Mouse (Mus musculus) heart, embryonic 15.5 days (tissue): ENCODE data around the gene Ctr9. TPM values are rescaled to one million over a fixed set of nuclear protein-coding genes. Genes with fewer than 3 reads are reported as not detected.

Source experiments
- ATAC-seq: fragments of 200-750 bp; cut with Nextera tagmentation; replicated peaks from 2 replicates; pipeline ENCODE4 v1.8.0; 2017; ENCODE audit warnings: low read depth, moderate TSS enrichment; ENCODE audit not compliant: insufficient number of reproducible peaks, insufficient read depth, low FRiP score
- H3K27ac ChIP-seq: fragments of 300-500 bp; sonication (generic); 2 replicates; pipeline ENCODE4 v1.5.1; 2015; ENCODE audit warnings: mild to moderate bottlenecking, inconsistent platforms
- H3K27me3 ChIP-seq: fragments of 300-500 bp; sonication (generic); 2 replicates; pipeline ENCODE4 v1.6.1; 2015; ENCODE audit warnings: inconsistent platforms
- H3K36me3 ChIP-seq: fragments of 300-500 bp; sonication (generic); 2 replicates; pipeline ENCODE4 v1.6.1; 2015; ENCODE audit warnings: mild to moderate bottlenecking, inconsistent platforms
- H3K4me1 ChIP-seq: fragments of 300-500 bp; sonication (generic); replicated peaks from 2 replicates; pipeline ENCODE4 v1.6.1; 2015; ENCODE audit warnings: inconsistent platforms
- H3K4me2 ChIP-seq: fragments of 300-500 bp; sonication (generic); 2 replicates; pipeline ENCODE4 v1.6.1; 2015; ENCODE audit warnings: inconsistent platforms, mild to moderate bottlenecking, moderate library complexity
- H3K4me3 ChIP-seq: fragments of 300-500 bp; sonication (generic); 2 replicates; pipeline ENCODE4 v1.5.1; 2015; ENCODE audit warnings: mild to moderate bottlenecking, inconsistent platforms
- H3K9ac ChIP-seq: fragments of 300-500 bp; sonication (generic); 2 replicates; pipeline ENCODE4 v1.6.1; 2015; ENCODE audit warnings: mild to moderate bottlenecking, inconsistent platforms
- H3K9me3 ChIP-seq: fragments of 300-500 bp; sonication (generic); replicated peaks from 2 replicates; pipeline ENCODE4 v1.6.1; 2016; ENCODE audit warnings: inconsistent platforms
- WGBS: fragments of 180-500 bp; shearing (Covaris S2); methylation state at CpG from one replicate; pipeline ENCODE4 v1.1.7; 2015; ENCODE audit warnings: mixed read lengths; 5-methylcytosine and 5-hydroxymethylcytosine counted together
- polyA plus RNA-seq: library from polyadenylated mRNA; unstranded; fragments of >200 nt; fragmentation: Nextera tagmentation; extraction: Ambion mirVana; gene quantifications from 2 replicates; pipeline ENCODE4 v1.2.1, GENCODE M21; 2015

Gene Ctr9
- polyA plus RNA-seq, 1 experiment from 2014 or later = 38.9 TPM

GRCm38 (mm10) chr7:111049652-111050421 lies 21.1 kb downstream of the Ctr9 start:
- ATAC-seq = no peak; the same call in 1 of the 2 replicates

DNA sequence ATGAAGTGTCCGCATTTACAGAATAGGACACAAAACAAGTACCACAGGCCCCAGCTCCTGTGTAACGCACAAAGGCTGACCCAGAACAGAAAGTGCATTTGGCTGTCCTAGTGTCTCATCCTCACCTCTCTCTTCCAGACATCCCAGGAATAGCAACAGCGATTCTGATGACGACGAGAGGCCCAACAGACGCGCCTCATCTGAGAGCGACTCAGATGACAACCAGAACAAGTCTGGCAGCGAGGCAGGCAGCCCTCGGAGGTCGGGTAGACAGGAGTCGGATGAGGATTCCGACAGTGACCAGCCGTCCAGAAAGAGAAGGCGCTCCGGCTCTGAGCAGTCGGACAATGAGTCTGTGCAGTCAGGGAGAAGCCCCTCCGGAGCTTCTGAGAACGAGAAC lies 26.5 kb downstream of the Ctr9 start:
- Histone ChIP-seq H3K27ac (peak overlapping the region; percentile 79), H3K4me3 (no peak overlapping the region), H3K9ac (no peak overlapping the region), H3K27me3 (no peaks in the 10 kb centered on the region), H3K9me3 (no peaks in the 10 kb centered on the region), H3K4me2 (0 out of 2 replicates have a peak overlapping the region, but pooled peaks have one; percentile 2), H3K36me3 (peaks cover 52% of the 10 kb centered on the region), H3K4me1 (peaks cover 25% of the 10 kb centered on the region)
- WGBS = 42% methylated on average over 19 of the region's 19 CpGs
- peak; percentile 64; the same call in 1 of the 2 replicates for ATAC-seq

More at GRCm38 (mm10) chr7:111049652-111050421, 21.1 kb downstream of the Ctr9 start:
- H3K4me1 ChIP-seq = peaks cover 11% of the 10 kb centered on the region
- no peaks in the 10 kb centered on the region for H3K9me3 ChIP-seq
- H3K9ac ChIP-seq = no peak overlapping the region
- peaks cover 97% of the 10 kb centered on the region for H3K36me3 ChIP-seq
- no peaks in the 10 kb centered on the region for H3K27me3 ChIP-seq
- WGBS = 54% methylated on average over 6 of the region's 6 CpGs
- no peak overlapping the region for H3K4me2 ChIP-seq
- H3K4me3 ChIP-seq = no peak overlapping the region
- no peak overlapping the region for H3K27ac ChIP-seq

DNA sequence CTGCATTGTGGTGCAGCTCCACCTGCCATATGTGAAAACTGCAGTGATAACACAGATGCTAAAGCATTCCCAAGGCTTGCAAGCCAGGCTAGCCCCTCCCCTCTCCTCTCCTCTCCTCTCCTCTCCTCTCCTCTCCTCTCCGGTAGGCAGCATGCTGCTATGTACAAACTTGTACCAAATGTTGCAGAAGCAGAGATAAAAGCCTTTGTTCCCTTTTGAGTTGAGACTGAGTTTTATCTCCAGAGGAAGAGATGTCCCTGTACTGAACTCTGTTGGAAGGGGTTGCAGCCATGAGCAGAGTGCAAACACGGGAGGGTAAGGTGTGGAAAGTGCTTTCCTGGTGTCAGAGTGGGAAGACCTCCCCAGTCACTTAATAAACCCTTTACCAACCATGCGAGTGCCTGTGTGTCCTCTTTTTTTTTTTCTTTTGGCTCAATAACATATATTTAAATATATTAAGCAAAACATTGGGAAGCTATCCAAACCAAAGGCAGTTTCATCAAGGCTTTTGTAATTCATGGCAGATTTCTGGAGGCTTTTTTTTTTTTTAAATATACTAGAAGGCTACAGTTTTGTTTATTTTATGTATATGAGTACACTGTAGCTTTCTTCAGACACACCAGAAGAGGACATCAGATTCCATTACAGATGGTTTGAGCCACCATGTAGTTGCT lies 27.4 kb downstream of the Ctr9 start:
- H3K4me3 ChIP-seq = no peak overlapping the region
- no peak overlapping the region for H3K9ac ChIP-seq
- H3K36me3 ChIP-seq = peaks cover 43% of the 10 kb centered on the region
- H3K4me2 ChIP-seq = no peak overlapping the region
- WGBS = 31% methylated on average over 3 of the region's 3 CpGs
- peaks cover 25% of the 10 kb centered on the region for H3K4me1 ChIP-seq
- no peaks in the 10 kb centered on the region for H3K9me3 ChIP-seq
- no peaks in the 10 kb centered on the region for H3K27me3 ChIP-seq
- no peak; the same call in 1 of the 2 replicates for ATAC-seq
- peak overlapping the region; percentile 79 for H3K27ac ChIP-seq

- H3K4me1 ChIP-seq = peaks cover 17% of the 10 kb centered on the region
- H3K4me2 ChIP-seq = no peak overlapping the region
- H3K9me3 ChIP-seq = no peaks in the 10 kb centered on the region
- 72% methylated on average over 5 of the region's 5 CpGs for WGBS
- no peak overlapping the region for H3K27ac ChIP-seq
- H3K36me3 ChIP-seq = peaks cover 10% of the 10 kb centered on the region; the same call in 1 of the 2 replicates
- ATAC-seq = no peak
- H3K27me3 ChIP-seq = no peaks in the 10 kb centered on the region
- no peak overlapping the region for H3K4me3 ChIP-seq
- H3K9ac ChIP-seq = no peak overlapping the region
Measured at GRCm38 (mm10) chr7:111059527-111059926, 30.8 kb downstream of the Ctr9 start.

DNA sequence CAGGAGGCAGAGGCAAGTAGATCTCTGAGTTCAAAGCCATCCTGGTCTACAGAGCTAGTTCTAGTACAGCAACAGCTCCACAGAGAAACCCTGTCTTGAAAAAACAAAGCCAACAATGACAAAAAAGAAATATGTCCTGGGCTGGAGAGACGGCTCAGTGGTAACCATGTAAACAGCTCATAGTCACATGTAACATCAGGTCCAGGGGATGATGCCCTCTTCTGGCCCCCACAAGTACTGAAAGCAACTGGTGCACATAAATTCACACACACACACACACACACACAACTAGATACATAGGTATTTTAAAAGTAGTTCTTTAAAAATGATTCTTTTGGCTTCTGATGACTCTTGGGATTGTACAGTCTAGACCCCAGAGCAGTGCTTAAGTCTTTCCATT lies 34.2 kb downstream of the Ctr9 start:
- Histone ChIP-seq H3K9ac (no peak overlapping the region), H3K9me3 (0 out of 2 replicates have a peak, but pooled peaks cover 3% of the 10 kb centered on the region), H3K4me2 (no peak overlapping the region), H3K27me3 (no peaks in the 10 kb centered on the region), H3K27ac (no peak overlapping the region), H3K4me3 (no peak overlapping the region), H3K4me1 (no peaks in the 10 kb centered on the region), H3K36me3 (peaks cover 6% of the 10 kb centered on the region)
- no peak for ATAC-seq
- WGBS = 95% methylated on average over 1 of the region's 1 CpGs

DNA sequence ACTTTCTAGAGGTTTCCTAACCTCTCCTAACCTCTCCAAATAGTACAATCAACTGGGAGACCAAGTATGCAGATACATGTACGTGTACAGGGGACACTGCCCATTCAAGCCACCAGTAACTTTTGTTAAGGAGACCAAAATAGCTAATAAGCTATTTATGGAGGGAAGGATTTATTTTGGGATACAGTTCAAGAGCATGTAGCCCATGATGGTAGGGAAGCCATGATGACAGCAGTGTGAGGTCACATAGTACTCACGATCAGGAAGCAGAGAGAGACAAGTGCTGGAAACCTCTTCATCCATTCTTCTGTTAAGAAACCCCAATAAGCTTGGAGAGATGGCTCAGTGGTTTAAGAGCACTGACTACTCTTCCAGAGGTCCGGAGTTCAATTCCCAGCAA lies 39.4 kb downstream of the Ctr9 start:
- ATAC-seq = 0 out of 2 replicates have a peak, but pooled peaks have one; percentile 22
- peaks cover 56% of the 10 kb centered on the region for H3K36me3 ChIP-seq
- WGBS = 70% methylated on average over 3 of the region's 3 CpGs

GRCm38 (mm10) chr7:111069439-111070166 lies 40.9 kb downstream of the Ctr9 start:
- Histone ChIP-seq H3K27ac (peak overlapping the region; percentile 9; the same call in 1 of the 2 replicates), H3K36me3 (peaks cover 68% of the 10 kb centered on the region), H3K9ac (no peak overlapping the region), H3K9me3 (0 out of 2 replicates have a peak, but pooled peaks cover 3% of the 10 kb centered on the region), H3K27me3 (no peaks in the 10 kb centered on the region), H3K4me2 (no peak overlapping the region), H3K4me3 (no peak overlapping the region), H3K4me1 (peaks cover 8% of the 10 kb centered on the region; the same call in 1 of the 2 replicates)
- WGBS = 91% methylated on average over 7 of the region's 7 CpGs
- ATAC-seq = 0 out of 2 replicates have a peak, but pooled peaks have one; percentile 14

More for the DNA sequence above, 39.4 kb downstream of the Ctr9 start:
- Histone ChIP-seq H3K4me2 (no peak overlapping the region), H3K9ac (no peak overlapping the region), H3K4me1 (no peaks in the 10 kb centered on the region), H3K4me3 (no peak overlapping the region), H3K27ac (no peak overlapping the region), H3K27me3 (no peaks in the 10 kb centered on the region), H3K9me3 (0 out of 2 replicates have a peak, but pooled peaks cover 3% of the 10 kb centered on the region)

- Histone ChIP-seq H3K9ac (no peak overlapping the region), H3K27me3 (no peaks in the 10 kb centered on the region), H3K9me3 (0 out of 2 replicates have a peak, but pooled peaks cover 3% of the 10 kb centered on the region), H3K4me2 (no peak overlapping the region), H3K4me1 (peaks cover 10% of the 10 kb centered on the region), H3K27ac (no peak overlapping the region), H3K36me3 (peaks cover 73% of the 10 kb centered on the region), H3K4me3 (no peak overlapping the region)
- ATAC-seq = no peak
- WGBS = 92% methylated on average over 2 of the region's 2 CpGs
Measured at GRCm38 (mm10) chr7:111070167-111070496, 41.4 kb downstream of the Ctr9 start.

DNA sequence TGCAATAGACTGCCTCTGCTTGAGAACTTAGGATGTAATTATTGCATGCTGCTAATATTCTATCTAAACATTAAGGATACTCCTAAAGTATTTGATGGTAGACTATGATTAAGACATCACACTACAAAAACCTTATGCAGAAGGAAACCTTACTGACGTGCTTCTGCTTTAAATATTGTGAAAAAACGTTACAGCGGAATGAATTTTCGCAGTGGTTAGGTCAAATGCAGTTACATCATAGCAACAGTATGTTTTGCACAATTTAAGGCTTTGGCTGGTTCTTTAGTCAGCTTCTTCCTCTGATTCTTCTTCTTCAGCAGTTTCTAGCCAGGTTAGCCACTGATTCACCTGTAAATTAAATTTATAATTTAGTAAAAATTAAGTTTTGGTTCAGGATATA lies 43.7 kb downstream of the Ctr9 start:
- peaks cover 27% of the 10 kb centered on the region for H3K4me1 ChIP-seq
- no peaks in the 10 kb centered on the region for H3K27me3 ChIP-seq
- 89% methylated on average over 4 of the region's 4 CpGs for WGBS
- H3K9me3 ChIP-seq = 0 out of 2 replicates have a peak, but pooled peaks cover 3% of the 10 kb centered on the region
- no peak overlapping the region for H3K4me2 ChIP-seq
- no peak overlapping the region for H3K27ac ChIP-seq
- H3K36me3 ChIP-seq = peaks cover 92% of the 10 kb centered on the region
- no peak overlapping the region for H3K9ac ChIP-seq
- H3K4me3 ChIP-seq = no peak overlapping the region
- ATAC-seq = no peak

GRCm38 (mm10) chr7:111075288-111075687 lies 46.5 kb downstream of the Ctr9 start:
- WGBS = 43% methylated on average over 4 of the region's 4 CpGs
- no peaks in the 10 kb centered on the region for H3K9me3 ChIP-seq
- no peak overlapping the region for H3K4me2 ChIP-seq
- H3K4me3 ChIP-seq = no peak overlapping the region
- H3K27me3 ChIP-seq = no peaks in the 10 kb centered on the region
- peaks cover 49% of the 10 kb centered on the region for H3K4me1 ChIP-seq
- no peak overlapping the region for H3K9ac ChIP-seq
- peaks cover 91% of the 10 kb centered on the region for H3K36me3 ChIP-seq
- peak overlapping the region; percentile 57 for H3K27ac ChIP-seq
- ATAC-seq = no peak; the same call in 1 of the 2 replicates

- H3K4me2 ChIP-seq = no peak overlapping the region
- peaks cover 77% of the 10 kb centered on the region for H3K36me3 ChIP-seq
- H3K4me1 ChIP-seq = peaks cover 60% of the 10 kb centered on the region
- no peak for ATAC-seq
- no peaks in the 10 kb centered on the region for H3K9me3 ChIP-seq
- H3K27ac ChIP-seq = no peak overlapping the region
- H3K9ac ChIP-seq = no peak overlapping the region
- no peaks in the 10 kb centered on the region for H3K27me3 ChIP-seq
- 96% methylated on average over 4 of the region's 4 CpGs for WGBS
- no peak overlapping the region for H3K4me3 ChIP-seq
Measured at GRCm38 (mm10) chr7:111078271-111078670, 49.5 kb downstream of the Ctr9 start.
